Mouse (Mus musculus) heart, embryonic 14.5 days (tissue): ENCODE measurements around the gene Krtap9-3. TPM values are rescaled to one million over a fixed set of nuclear protein-coding genes. Genes with fewer than 3 reads are reported as not detected.
"Not testable (repeated sequence)": the region's sequence is repeated elsewhere in the genome, so short reads cannot be mapped to it uniquely, and the experiment has no call there.

ENCODE experiments used
- ATAC-seq: fragments of 200-750 bp; cut with Nextera tagmentation; 2 replicates; pipeline ENCODE4 v1.8.0; 2017; ENCODE audit warnings: low read depth, moderate TSS enrichment; ENCODE audit not compliant: insufficient number of reproducible peaks, insufficient read depth, low FRiP score
- H3K27ac ChIP-seq, 2 experiments: fragments of 200-500 bp in 1 of 2; fragments of 300-500 bp in 1 of 2; sonication (generic) in 1 of 2; replicated peaks in 1 of 2; 2 replicates each; pipeline ENCODE4 v1.5.1; 2012 to 2014; ENCODE audit warnings: low read depth in 2 of 2, low read length in 2 of 2, control low read depth in 1 of 2, mild to moderate bottlenecking in 1 of 2, mixed read lengths in 1 of 2; ENCODE audit not compliant: control insufficient read depth in 1 of 2, insufficient read depth in 1 of 2
- H3K27me3 ChIP-seq: fragments of 300-500 bp; sonication (generic); 2 replicates; pipeline ENCODE4 v1.6.1; 2014; ENCODE audit warnings: mild to moderate bottlenecking, low read length, control low read depth; ENCODE audit not compliant: control insufficient read depth, insufficient read depth
- H3K36me3 ChIP-seq: fragments of 300-500 bp; sonication (generic); 2 replicates; pipeline ENCODE4 v1.6.1; 2014; ENCODE audit warnings: mild to moderate bottlenecking, control low read depth, low read length, mixed read lengths; ENCODE audit not compliant: control insufficient read depth, insufficient read depth
- H3K4me1 ChIP-seq, 2 experiments: fragments of 200-500 bp in 1 of 2; fragments of 300-500 bp in 1 of 2; sonication (generic) in 1 of 2; 2 replicates each; pipeline ENCODE4 v1.6.1; 2012 to 2014; ENCODE audit warnings: low read length in 2 of 2, control low read depth in 1 of 2, mixed read lengths in 1 of 2; ENCODE audit not compliant: control insufficient read depth in 2 of 2, insufficient read depth in 2 of 2
- H3K4me2 ChIP-seq: fragments of 300-500 bp; sonication (generic); 2 replicates; pipeline ENCODE4 v1.6.1; 2014; ENCODE audit warnings: mild to moderate bottlenecking, low read length
- H3K4me3 ChIP-seq, 2 experiments: fragments of 200-500 bp in 1 of 2; fragments of 300-500 bp in 1 of 2; sonication (generic) in 1 of 2; 2 replicates each; pipeline ENCODE4 v1.5.1; 2012 to 2014; ENCODE audit warnings: low read length in 2 of 2, mild to moderate bottlenecking in 2 of 2, control low read depth in 1 of 2, low read depth in 1 of 2, moderate library complexity in 1 of 2; ENCODE audit not compliant: control insufficient read depth in 1 of 2, insufficient read depth in 1 of 2
- H3K9ac ChIP-seq: fragments of 300-500 bp; sonication (generic); 2 replicates; pipeline ENCODE4 v1.6.1; 2014; ENCODE audit warnings: mild to moderate bottlenecking, low read length
- H3K9me3 ChIP-seq: fragments of 300-500 bp; sonication (generic); 2 replicates; pipeline ENCODE4 v1.6.1; 2016; ENCODE audit warnings: low read length, control low read depth; ENCODE audit not compliant: control insufficient read depth
- WGBS: fragments of 180-500 bp; shearing (Covaris S2); extraction: QIAGEN DNeasy Blood & Tissue Kit; methylation state at CpG from one replicate; pipeline ENCODE4 v1.1.7; 2014; 5-methylcytosine and 5-hydroxymethylcytosine counted together
- polyA plus RNA-seq: library from polyadenylated mRNA; unstranded; fragments of >200 nt; fragmentation: Nextera tagmentation; extraction: Ambion mirVana; gene quantifications from 2 replicates; pipeline ENCODE4 v1.2.1, GENCODE M21; 2014

The Krtap9-3 gene
- polyA plus RNA-seq, 1 experiment from 2014 or later, result not detected

- Histone ChIP-seq H3K36me3 (no peaks in the 10 kb centered on the region), H3K4me3 (no peak overlapping the region), H3K4me2 (no peak overlapping the region), H3K9me3 (no peaks in the 10 kb centered on the region), H3K4me1 (no peaks in the 10 kb centered on the region), H3K27ac (no peak overlapping the region), H3K9ac (no peak overlapping the region), H3K27me3 (no peaks in the 10 kb centered on the region)
- WGBS, result 61% methylated on average over 3 of the region's 3 CpGs
- ATAC-seq, result no peak
Measured at GRCm38 (mm10) chr11:99630890-99631289, 33.0 kb upstream of the Krtap9-3 start.

DNA sequence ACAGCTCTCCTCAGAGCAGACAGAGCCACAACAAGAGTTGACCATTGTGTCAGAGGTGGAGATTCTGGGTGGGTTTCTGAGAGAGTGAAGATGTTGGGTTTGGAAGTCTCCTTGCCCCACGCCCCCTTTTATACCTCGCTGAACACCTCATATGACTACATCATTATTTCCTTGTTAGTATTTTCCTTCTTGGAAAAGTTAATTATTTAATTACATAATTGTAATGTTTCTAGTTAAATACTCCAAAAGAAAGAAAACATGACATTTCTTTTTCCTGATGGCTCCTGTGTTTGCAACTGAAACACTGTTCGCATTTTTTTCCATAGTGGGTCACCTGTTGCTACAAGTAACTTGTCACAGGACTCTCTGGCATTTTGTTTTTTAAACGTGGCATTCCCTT, 30.2 kb upstream of the Krtap9-3 start, which contains the start of gene Krtap4-1:
Gene Krtap4-1, minus strand, starts transcription at position 101 of the 400 bp plus-strand sequence.
- 69% methylated on average over 4 of the region's 4 CpGs for WGBS
- Histone ChIP-seq H3K27me3 (no peaks in the 10 kb centered on the region), H3K4me3 (no peak within 1 kb of the TSS), H3K36me3 (no peaks in the 10 kb centered on the region), H3K9ac (no peak within 1 kb of the TSS), H3K4me1 (no peaks in the 10 kb centered on the region), H3K4me2 (no peak within 1 kb of the TSS), H3K9me3 (no peaks in the 10 kb centered on the region), H3K27ac (no peak within 1 kb of the TSS)
- no peak for ATAC-seq

- H3K9me3 ChIP-seq, result no peaks in the 10 kb centered on the region
- no peaks in the 10 kb centered on the region for H3K27me3 ChIP-seq
- H3K36me3 ChIP-seq, result no peaks in the 10 kb centered on the region
- no peak within 1 kb of the TSS for H3K9ac ChIP-seq
- no peaks in the 10 kb centered on the region for H3K4me1 ChIP-seq
- no peak within 1 kb of the TSS for H3K4me3 ChIP-seq
- no peak within 1 kb of the TSS for H3K27ac ChIP-seq
- WGBS, result 77% methylated on average over 2 of the region's 2 CpGs
- no peak within 1 kb of the TSS for H3K4me2 ChIP-seq
- ATAC-seq, result no peak
Measured at GRCm38 (mm10) chr11:99620335-99620734, 22.4 kb upstream of the Krtap9-3 start, which contains the start of gene Gm11562. Gene Gm11562, minus strand, starts transcription at chr11:99620435.

- 64% methylated on average over 3 of the region's 3 CpGs for WGBS
- ATAC-seq, result no peak
- Histone ChIP-seq H3K9me3 (no peaks in the 10 kb centered on the region), H3K27ac (no peak within 1 kb of the TSS), H3K9ac (no peak within 1 kb of the TSS), H3K4me3 (no peak within 1 kb of the TSS), H3K36me3 (no peaks in the 10 kb centered on the region), H3K27me3 (no peaks in the 10 kb centered on the region), H3K4me1 (no peaks in the 10 kb centered on the region), H3K4me2 (no peak within 1 kb of the TSS)
Measured at GRCm38 (mm10) chr11:99614796-99615363, 17.0 kb upstream of the Krtap9-3 start, which contains the start of gene Krtap2-4. Gene Krtap2-4, minus strand, starts transcription at chr11:99614846.

GRCm38 (mm10) chr11:99610089-99610488, 12.2 kb upstream of the Krtap9-3 start, which contains the start of gene Gm11937:
Gene Gm11937, minus strand, starts transcription at chr11:99610189.
- H3K9me3 ChIP-seq, result not testable (repeated sequence)
- WGBS, result 56% methylated on average over 1 of the region's 2 CpGs

DNA sequence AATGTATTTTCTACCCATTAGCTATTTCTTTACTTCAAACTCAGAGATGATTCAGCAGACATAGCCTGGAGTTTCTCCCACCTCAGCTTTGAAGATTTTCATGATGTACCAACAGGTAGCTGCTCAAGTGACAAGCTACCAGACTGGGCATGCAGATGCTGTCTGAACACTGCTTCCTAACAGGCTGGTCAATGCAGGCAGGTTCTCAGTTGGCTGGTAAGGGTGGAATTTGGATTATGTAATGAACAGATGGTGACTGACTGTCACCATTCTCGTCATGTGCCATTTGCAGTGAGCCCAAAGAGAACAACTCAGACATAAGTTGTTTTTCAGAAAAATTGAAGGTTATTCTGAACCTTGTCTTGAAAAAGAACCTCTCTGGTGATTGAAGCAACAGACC, 11.2 kb upstream of the Krtap9-3 start:
- H3K4me1 ChIP-seq, result no peaks in the 10 kb centered on the region
- no peak overlapping the region for H3K27ac ChIP-seq
- no peak for ATAC-seq
- WGBS, result 56% methylated on average over 1 of the region's 1 CpGs
- no peak overlapping the region for H3K4me3 ChIP-seq
- H3K4me2 ChIP-seq, result no peak overlapping the region
- H3K9ac ChIP-seq, result no peak overlapping the region
- no peaks in the 10 kb centered on the region for H3K36me3 ChIP-seq
- H3K9me3 ChIP-seq, result no peaks in the 10 kb centered on the region
- H3K27me3 ChIP-seq, result no peaks in the 10 kb centered on the region

More at GRCm38 (mm10) chr11:99610089-99610488, 12.2 kb upstream of the Krtap9-3 start, which contains the start of gene Gm11937:
- not testable (repeated sequence) for H3K27me3 ChIP-seq, H3K36me3 ChIP-seq, H3K9ac ChIP-seq, H3K4me1 ChIP-seq, H3K4me2 ChIP-seq, H3K4me3 ChIP-seq, ATAC-seq, H3K27ac ChIP-seq

DNA sequence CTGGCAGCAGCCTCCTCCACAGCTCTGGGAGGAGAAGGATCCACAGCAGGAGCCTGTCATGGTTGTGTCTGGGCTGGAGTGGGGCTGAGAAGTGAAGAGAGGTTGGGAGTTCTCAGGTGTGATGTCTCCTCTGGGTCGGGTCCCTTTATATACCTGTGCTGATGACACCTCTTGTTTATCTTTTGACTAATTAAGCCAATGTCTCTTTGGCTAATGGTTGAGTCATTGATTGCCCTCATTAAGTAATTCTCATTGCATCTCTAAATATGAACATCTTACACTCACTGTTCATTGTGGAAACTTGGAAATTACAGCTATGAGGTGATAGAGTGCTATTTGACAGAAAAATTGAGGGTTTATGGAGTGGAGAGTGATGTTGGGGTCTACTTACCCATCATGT, 5.3 kb upstream of the Krtap9-3 start, which contains the start of gene Gm11938:
Gene Gm11938, minus strand, starts transcription at position 101 of the 400 bp plus-strand sequence.
- not testable (repeated sequence) for H3K4me3 ChIP-seq, H3K27ac ChIP-seq, H3K4me1 ChIP-seq, H3K9ac ChIP-seq, H3K9me3 ChIP-seq, H3K27me3 ChIP-seq, H3K4me2 ChIP-seq, H3K36me3 ChIP-seq, ATAC-seq
- WGBS, result 44% methylated on average over 1 of the region's 1 CpGs

- H3K27me3 ChIP-seq, result no peaks in the 10 kb centered on the region
- H3K4me3 ChIP-seq, result no peak within 1 kb of the TSS
- no peaks in the 10 kb centered on the region for H3K4me1 ChIP-seq
- H3K36me3 ChIP-seq, result no peaks in the 10 kb centered on the region
- no peak within 1 kb of the TSS for H3K4me2 ChIP-seq
- no peak for ATAC-seq
- no peaks in the 10 kb centered on the region for H3K9me3 ChIP-seq
- WGBS, result 73% methylated on average over 4 of the region's 6 CpGs
- no peak within 1 kb of the TSS for H3K9ac ChIP-seq
- H3K27ac ChIP-seq, result no peak within 1 kb of the TSS
Measured at GRCm38 (mm10) chr11:99590981-99591380, 6.9 kb downstream of the Krtap9-3 start, which contains the start of gene Krtap1-3. Gene Krtap1-3, minus strand, starts transcription at chr11:99591339.
